Mouse (Mus musculus) liver (tissue): ENCODE measurements at regions not wholly inside any gene's neighbourhood (a gene's known extent, or its start where the extent isn't known, plus 50 kb on each side); places are given as distances from the start of the nearest gene placed in this dataset.

Experiments
- DNase-seq: peaks from one replicate; pipeline ENCODE4 v3.0.0-alpha.2; 2020; ENCODE audit warnings: mixed read lengths

DNA sequence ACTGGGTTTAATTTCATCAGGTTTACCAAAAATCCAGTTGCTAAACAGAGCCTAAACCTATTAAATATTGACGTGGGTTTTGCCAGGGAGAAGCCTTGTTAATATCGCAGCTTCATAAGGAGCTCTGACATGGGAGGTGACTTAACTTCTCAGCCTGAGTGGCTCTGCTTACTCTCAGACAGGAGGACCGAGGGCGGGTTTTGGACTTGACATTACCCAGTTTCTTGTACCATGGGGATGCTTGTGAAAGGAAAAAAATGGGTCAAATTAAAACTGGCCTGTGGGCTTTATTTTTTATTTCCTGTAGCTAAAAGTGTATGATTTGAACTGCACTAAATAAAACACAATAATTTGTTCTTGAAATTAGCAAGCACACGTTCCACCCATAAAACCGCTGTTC, 524.9 kb downstream of the Ccdc171 start:
- DNase-seq, result no peak

DNA sequence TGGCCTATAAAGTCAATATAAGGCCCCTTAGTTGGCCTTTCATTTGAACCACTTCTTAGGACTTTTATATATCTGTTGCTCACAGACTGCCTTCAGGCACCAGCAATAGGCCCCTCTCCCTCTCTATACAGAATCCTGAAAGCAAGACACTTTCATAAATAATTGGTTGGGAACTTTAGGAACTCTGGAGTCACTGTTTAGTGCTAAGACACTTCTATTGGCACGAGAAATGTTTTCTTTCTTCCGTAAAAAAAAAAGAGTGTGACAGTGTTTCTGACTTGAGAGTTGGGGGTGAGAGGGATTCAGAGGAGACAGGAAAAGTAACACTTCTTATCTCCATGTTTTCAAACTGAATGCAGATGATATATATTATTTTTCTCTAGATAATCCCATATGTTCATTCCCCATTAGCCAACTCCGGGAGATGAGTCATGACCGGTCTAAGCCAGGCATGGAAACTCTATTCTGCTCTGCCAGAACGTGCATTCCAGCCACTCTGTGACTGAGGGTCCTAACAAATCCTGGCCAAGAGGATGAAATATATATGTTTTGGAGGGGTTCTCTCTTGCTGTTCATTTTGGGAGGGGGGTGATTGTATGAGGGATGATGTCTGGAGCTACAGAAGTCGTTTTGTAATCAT, 531.6 kb downstream of the Ccdc171 start:
- no peak for DNase-seq

GRCm38 (mm10) chr4:84060187-84060586, 534.8 kb downstream of the Ccdc171 start:
- no peak for DNase-seq

DNA sequence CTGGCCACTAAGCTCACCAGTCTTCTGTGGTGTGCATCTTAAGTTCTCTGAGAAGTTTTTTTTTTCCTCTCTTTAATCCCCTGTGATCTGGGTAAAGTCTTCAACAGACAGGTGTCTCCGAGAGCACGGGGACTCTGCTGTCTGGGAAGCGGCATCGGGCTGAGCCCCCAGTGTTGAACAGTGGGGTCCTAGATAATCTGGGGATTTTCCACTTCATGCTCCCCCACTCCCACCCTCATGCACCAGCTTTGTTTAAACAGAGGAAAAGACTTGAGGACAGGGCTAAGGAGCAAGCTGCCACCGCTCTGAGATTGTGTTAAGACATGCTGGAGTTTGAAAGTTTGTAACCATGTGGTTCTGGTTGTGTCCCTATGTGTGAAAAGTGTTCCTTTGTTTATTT, 538.4 kb downstream of the Ccdc171 start:
- DNase-seq, result no peak

DNA sequence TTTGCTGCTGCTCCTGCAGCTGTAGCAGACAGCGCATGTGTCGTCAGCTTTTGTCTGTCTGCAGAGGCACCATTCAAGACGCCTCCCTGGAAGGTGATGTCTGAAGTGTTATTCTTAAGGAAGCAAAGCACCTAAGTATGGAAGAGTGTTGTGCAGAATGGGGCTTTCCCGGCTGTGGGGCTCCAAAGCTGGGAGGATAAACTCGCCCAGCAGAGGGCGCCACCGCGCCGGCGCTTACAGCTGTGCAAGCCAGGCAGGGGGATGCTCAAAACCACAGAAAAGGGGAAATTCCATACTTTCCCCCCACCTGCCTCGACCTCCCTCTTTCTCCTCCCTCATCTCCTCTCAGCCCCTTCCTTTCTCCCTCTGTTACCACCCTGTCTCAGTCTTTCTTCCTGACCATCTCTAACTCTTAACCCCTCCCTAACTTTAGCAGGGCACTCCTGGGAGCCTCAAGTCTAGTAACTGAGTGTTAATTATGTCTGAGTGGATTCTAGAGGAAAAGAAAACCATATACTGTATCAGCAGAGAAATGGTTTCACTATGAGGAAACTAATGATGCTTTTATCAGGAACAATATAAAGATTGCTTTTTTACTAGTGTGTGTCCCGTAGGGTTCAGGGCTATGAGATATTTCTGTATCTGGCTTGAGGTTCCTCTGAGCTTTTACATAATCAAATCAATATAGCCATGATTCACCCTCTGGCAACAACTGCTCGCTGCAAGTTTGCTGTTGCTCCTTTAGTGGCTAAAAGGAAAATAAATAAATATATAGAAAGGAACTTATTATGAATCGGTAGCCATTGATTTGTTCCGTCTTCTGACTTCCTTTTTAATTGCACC, 539.5 kb downstream of the Ccdc171 start:
- DNase-seq, result peak; percentile 72

DNA sequence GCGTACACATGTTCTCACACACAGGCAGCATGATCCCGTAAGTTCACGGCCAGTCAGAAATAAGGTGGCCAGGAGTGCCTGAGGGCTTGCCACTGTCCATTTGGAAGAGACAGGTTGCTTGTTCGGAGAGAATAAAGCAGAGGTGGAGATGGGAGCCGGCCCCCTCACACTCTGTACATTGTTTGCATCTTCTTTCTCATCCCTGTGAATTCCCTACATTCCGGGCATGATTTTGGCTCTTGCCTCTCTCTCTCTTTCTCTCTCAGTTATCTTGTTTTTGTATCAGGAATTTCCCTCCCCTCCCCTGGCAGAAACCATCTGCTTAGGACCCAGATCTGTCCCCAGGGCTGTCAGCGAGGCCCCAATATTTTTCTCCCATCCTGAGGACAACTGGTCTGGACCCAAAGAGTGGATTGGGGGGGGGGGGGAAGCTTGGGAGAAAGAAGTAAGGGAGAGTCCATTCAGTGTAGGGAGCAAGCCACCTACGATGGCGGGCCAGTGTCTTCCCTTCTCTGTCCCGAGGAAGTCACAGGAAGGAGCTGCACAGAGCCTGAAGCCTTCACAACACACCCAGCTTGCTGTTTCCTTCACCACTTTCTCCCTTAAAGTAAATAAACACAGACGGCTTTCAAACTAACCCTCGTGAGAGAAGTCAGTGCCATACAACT, 540.2 kb downstream of the Ccdc171 start:
- DNase-seq, result no peak

GRCm38 (mm10) chr4:84067931-84068575, 542.7 kb downstream of the Ccdc171 start:
- no peak for DNase-seq

GRCm38 (mm10) chr4:84068947-84069663, 543.8 kb downstream of the Ccdc171 start:
- no peak for DNase-seq

DNA sequence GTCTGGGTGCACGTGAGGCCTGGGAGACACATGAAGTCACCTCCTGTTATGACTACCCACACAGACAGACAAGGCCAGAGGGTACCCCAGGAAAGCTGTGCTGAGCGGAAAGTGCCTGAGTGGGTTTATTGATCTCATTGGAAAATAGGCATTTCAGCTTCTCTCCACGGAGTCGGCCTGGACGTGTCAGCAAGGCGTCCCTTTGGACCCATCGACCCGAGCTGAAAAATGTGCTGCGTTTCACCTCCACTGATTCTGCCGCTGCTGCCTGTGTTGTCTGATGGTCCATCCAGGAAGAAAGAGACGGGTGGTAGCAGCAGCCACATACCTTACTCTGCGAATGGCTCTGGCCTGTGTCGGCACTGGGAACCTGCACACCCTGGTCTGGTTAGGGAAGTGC, 544.3 kb downstream of the Ccdc171 start:
- no peak for DNase-seq

DNA sequence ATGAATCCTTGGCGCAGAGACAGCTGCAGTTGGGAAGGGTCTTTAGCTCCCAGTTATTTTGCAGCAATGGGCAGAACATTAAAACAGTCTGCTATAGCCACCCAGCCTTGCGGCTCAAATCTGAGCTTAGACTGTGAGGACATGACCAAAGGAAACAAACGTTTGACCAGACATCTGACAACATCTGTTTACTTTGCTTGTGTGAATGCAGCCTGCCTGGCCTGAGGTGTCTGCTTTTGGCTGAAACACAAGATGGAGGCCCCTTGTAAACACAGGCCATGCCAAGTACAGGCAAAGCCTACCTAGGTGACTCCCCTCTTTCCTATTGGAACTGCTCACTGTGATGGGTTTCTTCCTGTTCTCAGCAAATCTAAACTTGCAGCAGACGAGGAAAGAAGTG, 544.7 kb downstream of the Ccdc171 start:
- DNase-seq, result no peak

DNA sequence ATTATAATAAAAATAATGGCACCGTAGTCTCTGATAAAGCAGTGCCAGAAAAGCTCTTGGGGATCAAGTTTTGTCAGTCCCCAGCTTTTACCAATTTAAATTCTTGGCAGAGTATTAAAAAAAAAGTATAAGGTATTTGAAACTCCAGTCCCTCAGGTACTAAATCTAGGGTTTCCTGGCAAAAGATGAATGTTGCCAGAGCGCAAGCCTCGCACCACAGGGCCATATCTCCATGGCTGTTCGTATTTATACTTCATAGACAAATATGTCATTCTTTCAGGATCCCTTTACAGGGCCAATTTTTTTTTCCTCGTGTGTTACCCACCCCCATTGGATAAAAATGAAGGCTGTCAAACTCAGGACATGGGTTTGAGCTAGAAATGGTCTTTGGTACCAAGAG, 546.8 kb downstream of the Ccdc171 start:
- no peak for DNase-seq

GRCm38 (mm10) chr4:84076526-84076925, 551.2 kb downstream of the Ccdc171 start:
- no peak for DNase-seq

- no peak for DNase-seq
These were observed 554.2 kb downstream of the Ccdc171 start for GRCm38 (mm10) chr4:84079516-84079915.

DNA sequence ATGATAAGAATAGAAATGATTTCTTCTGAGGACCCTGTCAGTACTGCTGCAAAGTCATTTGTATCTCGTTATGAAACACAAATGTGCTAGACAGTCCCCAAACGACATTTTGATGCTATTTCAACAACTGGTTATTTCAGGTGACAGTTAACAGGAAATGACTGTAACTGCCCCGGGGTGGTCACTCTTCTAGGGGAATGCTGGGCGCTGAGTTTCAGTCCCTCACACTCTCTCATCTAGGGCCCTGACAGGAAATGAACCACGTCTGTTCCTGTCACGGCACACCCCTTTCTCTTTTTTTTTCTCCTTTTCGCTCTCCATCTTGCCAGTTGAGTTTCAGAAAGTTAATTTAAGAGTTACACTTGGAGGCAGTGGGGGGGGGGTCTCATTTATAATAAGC, 556.2 kb downstream of the Ccdc171 start:
- DNase-seq, result no peak

- no peak for DNase-seq
These were observed 562.8 kb downstream of the Ccdc171 start for GRCm38 (mm10) chr4:84088166-84088565.

DNA sequence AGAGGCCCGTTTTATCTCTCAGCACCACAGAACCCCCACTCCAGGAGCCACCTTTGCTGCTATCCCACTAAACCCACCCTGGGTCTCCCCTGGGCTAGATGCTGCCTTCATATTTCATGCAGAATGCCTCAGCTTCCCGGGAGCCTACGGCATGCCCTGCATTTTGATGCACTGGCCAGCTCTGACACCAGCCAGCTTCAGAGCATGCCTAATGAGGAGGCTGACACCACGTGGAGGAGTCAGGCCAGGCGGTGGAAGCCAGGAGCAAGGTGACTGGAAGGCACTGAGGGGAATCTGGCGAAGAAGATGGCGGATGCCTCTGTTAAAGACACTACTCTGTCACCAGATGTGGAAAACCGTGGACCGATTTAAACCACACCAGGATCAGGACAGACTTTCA, 567.2 kb downstream of the Ccdc171 start:
- DNase-seq, result no peak

GRCm38 (mm10) chr4:84095237-84095636, 569.9 kb downstream of the Ccdc171 start:
- DNase-seq, result no peak

DNA sequence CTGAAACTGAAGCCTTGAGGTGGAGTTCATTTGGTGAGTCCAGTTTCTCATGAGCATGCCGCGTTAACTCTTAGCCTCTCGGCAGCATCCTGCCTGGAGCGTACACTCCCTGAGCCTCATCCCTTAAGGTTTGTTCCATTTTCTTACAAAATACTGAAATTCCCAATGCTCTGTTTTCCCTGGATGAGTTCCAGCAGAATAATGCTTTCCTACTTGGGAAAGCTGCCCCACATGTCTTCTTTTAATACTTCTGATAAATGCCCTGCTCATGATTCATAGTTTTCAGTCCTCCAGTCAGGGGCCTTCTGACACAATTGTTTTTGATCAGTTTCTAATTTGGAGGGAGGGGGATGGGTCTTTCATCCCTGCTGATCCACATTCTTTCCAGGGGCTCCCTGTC, 570.7 kb downstream of the Ccdc171 start:
- no peak for DNase-seq

DNA sequence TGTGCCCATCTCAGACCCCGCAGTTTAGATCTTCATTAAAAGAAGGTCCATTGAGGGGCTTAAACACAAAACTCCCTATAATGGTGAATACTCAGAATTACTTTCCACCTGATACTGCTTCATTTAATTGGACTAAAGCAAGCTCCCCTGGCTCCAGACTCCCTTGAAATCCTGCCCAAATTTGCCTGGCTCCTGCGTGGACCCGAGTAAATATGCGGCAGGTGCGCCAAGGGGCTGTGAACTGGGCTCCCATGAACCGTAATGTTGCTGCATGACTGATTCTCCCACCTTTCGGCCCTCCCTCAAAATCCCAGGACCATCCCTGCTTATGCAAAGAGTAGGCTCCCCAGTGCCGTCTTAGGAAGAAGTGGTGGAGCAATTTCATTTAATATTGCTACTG, 573.7 kb downstream of the Ccdc171 start:
- no peak for DNase-seq

GRCm38 (mm10) chr4:84101923-84102322, 573.2 kb downstream of the Bnc2 start:
- DNase-seq, result no peak

DNA sequence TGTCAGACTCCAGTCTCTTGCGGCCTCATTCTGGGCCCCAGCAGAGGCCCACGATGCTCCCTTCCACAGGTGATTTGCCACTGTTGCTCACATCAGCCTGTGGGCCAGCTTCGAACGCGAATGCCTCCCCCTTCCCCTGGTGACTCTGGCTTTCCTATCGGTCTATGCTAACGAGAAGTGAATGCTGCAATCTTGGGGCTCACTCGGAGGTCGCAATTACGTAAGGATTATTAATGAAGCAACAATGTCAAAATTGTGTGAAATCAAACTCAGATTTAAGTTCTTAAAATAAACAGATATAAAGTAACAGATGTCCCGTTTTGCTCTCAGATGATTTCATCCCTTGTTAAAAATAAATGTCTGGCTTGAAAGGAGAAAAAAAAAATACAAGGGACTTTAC, 572.3 kb downstream of the Bnc2 start:
- DNase-seq, result no peak

DNA sequence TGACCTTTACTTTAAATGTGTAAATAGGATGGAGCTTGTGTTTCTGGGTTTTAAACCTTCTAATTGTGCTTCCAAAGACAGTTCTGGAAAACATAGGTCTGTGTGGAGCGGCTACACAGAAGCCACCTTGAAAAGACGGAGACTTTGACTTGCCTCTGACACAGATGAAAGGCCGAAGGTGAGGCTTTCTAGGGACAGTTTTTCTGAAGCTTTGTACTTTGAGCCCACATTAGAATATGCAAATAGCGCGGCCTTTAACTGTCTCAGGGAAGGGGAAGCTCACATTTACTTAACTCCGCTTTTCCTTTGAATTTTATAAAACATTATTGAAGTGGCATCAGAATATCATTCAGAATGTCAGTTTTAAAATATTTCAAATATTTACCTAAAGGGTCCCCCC, 566.5 kb downstream of the Bnc2 start:
- no peak for DNase-seq
